Mouse (Mus musculus) testis, adult 2 months (tissue): ENCODE measurements around the gene Hfm1.

Experiments used
- CTCF ChIP-seq: fragments of 200-500 bp; IDR thresholded peaks from 2 replicates; pipeline ENCODE4 v1.5.1; 2012; ENCODE audit warnings: low read depth, mild to moderate bottlenecking, inconsistent platforms, low read length, moderate library complexity; ENCODE audit not compliant: control insufficient read depth, insufficient read depth, insufficient replicate concordance
- POLR2A ChIP-seq: fragments of 200-500 bp; IDR thresholded peaks from 2 replicates; pipeline ENCODE4 v1.6.1; 2012; ENCODE audit warnings: low read depth, mild to moderate bottlenecking, inconsistent platforms, low read length, moderate library complexity; ENCODE audit not compliant: control insufficient read depth

DNA sequence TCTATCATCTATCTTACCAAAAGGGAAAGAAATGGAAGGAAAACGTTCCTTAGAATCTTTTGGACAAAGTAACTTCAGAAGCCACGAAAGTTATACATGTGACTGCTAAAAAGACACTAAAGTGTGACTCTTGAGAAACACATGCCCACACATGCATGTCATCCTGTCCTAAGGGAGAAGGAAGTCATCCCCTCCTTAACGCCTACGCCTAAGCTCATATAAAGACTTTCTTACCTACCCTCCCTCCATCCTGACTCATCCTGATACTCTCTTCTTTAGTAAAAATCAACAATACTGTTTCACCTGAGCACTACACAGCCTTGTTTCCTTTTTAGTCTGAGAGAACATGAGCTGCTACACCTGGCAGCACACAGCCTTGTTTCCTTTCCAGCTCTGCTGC is 40.6 kb downstream of the Hfm1 start:
- no peak for TF ChIP-seq CTCF
- TF ChIP-seq POLR2A, result no peak
